Mouse (Mus musculus) stomach, embryonic 16.5 days (tissue): ENCODE results near the gene Tex10. TPM values are rescaled to one million over a fixed set of nuclear protein-coding genes. Genes with fewer than 3 reads are reported as not detected.

Experiments
- ATAC-seq: fragments of 200-750 bp; cut with Nextera tagmentation; 2 replicates; pipeline ENCODE4 v1.8.0; 2017; ENCODE audit warnings: moderate number of reproducible peaks, moderate TSS enrichment; ENCODE audit not compliant: insufficient read depth, low FRiP score
- H3K27ac ChIP-seq: fragments of 300-500 bp; sonication (generic); 2 replicates; pipeline ENCODE4 v1.5.1; 2014; ENCODE audit warnings: low read length
- H3K27me3 ChIP-seq: fragments of 300-500 bp; sonication (generic); 2 replicates; pipeline ENCODE4 v1.6.1; 2014; ENCODE audit warnings: low read length, control low read depth, mixed read lengths; ENCODE audit not compliant: control insufficient read depth, insufficient read depth
- H3K36me3 ChIP-seq: fragments of 300-500 bp; sonication (generic); 2 replicates; pipeline ENCODE4 v1.6.1; 2014; ENCODE audit warnings: low read length; ENCODE audit not compliant: control insufficient read depth, insufficient read depth
- H3K4me1 ChIP-seq: fragments of 300-500 bp; sonication (generic); 2 replicates; pipeline ENCODE4 v1.6.1; 2014; ENCODE audit warnings: low read length, control low read depth, mixed read lengths; ENCODE audit not compliant: control insufficient read depth, insufficient read depth
- H3K4me2 ChIP-seq: fragments of 300-500 bp; sonication (generic); 2 replicates; pipeline ENCODE4 v1.6.1; 2014; ENCODE audit warnings: low read depth, low read length, mixed read lengths
- H3K4me3 ChIP-seq: fragments of 300-500 bp; sonication (generic); replicated peaks from 2 replicates; pipeline ENCODE4 v1.5.1; 2014; ENCODE audit warnings: mild to moderate bottlenecking, low read length
- H3K9ac ChIP-seq: fragments of 300-500 bp; sonication (generic); 2 replicates; pipeline ENCODE4 v1.6.1; 2014; ENCODE audit warnings: low read length
- H3K9me3 ChIP-seq: fragments of 300-500 bp; sonication (generic); replicated peaks from 2 replicates; pipeline ENCODE4 v1.6.1; 2016; ENCODE audit warnings: low read length, control low read depth; ENCODE audit not compliant: control insufficient read depth
- WGBS: fragments of 180-500 bp; shearing (Covaris S2); extraction: QIAGEN DNeasy Blood & Tissue Kit; methylation state at CpG from one replicate; pipeline ENCODE4 v1.1.7; 2014; 5-methylcytosine and 5-hydroxymethylcytosine counted together
- polyA plus RNA-seq: library from polyadenylated mRNA; unstranded; fragments of >200 nt; fragmentation: Nextera tagmentation; extraction: Ambion mirVana; gene quantifications from 2 replicates; pipeline ENCODE4 v1.2.1, GENCODE M21; 2015

The Tex10 gene
- polyA plus RNA-seq: 47.6 and 49.4 TPM in 2 replicates

DNA sequence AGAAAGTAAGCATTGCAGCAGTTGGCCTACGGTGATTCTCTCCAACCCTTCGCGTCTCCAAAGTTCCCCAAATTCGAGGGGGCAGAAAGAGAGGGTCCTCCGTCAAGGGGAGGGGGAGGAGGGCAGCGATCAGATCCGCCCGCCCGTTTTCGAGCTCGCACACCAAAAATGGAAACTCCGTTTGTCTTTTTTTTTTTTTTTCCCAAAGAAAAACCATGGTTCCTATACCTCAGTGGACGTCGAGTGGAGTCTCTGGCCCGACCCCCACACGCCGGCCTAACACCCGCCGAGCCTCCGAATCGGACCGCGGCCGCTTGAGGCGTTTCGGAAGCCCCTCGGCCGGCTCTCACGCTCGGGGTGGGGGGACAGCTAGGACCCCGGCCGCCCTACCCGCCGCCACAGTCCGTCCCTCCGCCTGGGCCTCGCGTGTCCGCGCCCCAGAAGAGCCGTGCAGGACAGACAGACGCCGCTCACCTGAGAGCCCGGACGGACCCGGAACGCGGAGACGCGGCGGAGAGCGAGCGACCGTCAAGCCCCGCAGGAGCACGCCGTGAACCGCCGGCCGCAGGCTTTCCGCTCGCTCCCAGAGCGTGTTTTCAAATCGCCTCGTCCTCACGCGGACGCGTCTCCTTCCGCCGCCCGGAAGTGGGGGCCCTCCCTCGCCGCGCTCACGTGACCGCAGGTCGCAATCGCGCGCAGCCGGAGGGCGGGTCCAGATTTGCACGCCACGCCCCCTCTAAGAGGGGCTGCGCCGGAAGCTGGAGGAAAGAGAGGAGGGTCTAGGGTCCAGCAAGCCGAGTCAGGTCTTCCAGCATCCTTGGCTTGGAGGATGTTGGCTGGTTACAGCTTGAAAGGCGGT lies at the start of gene Tex10:
TSS of gene Tex10 (minus strand) at position 668 of the 859 bp plus-strand sequence.
- no peaks in the 10 kb centered on the region for H3K9me3 ChIP-seq
- peak; percentile 97 for ATAC-seq
- peak within 1 kb of the TSS; percentile 86 for H3K27ac ChIP-seq
- H3K9ac ChIP-seq: peak within 1 kb of the TSS; percentile 97
- peak within 1 kb of the TSS; percentile 98 for H3K4me3 ChIP-seq
- H3K36me3 ChIP-seq: no peaks in the 10 kb centered on the region
- H3K4me2 ChIP-seq: peak within 1 kb of the TSS; percentile 81
- peaks cover 14% of the 10 kb centered on the region for H3K4me1 ChIP-seq
- no peaks in the 10 kb centered on the region for H3K27me3 ChIP-seq
- WGBS: under 1% methylated on average over 89 of the region's 89 CpGs

DNA sequence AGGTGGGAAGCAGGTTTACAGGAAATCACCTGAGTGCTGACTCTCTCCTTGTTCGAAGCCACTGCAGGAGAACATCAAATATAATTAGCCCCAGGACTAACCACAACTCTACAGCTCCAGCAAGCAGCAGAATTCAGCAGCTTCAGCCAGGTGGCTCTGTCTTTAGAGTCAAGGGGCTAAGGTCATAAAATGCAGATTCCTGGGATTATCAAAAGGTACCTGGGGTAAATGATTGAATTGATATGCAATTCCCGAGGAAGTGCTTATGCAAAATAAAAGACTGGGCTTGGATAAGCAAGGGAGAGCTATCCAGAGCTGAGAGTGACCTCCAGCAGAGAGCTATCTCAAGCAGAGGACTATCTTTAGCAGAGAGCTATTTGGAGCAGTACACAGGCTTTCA lies 37.6 kb upstream of the Tex10 start:
- H3K27ac ChIP-seq: no peak overlapping the region
- H3K4me3 ChIP-seq: no peak overlapping the region
- no peaks in the 10 kb centered on the region for H3K36me3 ChIP-seq
- H3K9me3 ChIP-seq: no peaks in the 10 kb centered on the region
- no peak overlapping the region for H3K4me2 ChIP-seq
- H3K27me3 ChIP-seq: no peaks in the 10 kb centered on the region
- no peak overlapping the region for H3K9ac ChIP-seq
- no peak for ATAC-seq
- 54% methylated on average over 2 of the region's 2 CpGs for whole genome bisulfite sequencing
- no peaks in the 10 kb centered on the region for H3K4me1 ChIP-seq

DNA sequence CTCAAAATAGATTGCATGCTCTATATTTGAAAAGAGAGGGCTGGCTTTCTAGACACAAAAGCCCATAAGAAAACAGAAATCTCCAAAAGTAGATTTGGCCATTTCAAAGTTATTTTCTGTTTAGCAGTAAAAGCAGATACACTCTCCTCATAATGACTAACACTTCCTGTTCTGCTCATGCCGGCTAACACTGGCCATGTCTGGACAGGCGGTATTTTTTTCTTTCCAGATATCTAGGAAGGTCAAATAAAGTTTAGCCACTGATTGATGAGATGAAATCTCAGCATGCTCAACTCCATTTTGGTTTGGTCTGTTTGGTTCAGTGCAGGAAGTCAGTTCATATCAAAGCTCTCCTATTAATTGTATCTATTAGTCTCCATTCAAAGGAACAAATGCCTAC lies 19.3 kb upstream of the Tex10 start:
- H3K27me3 ChIP-seq: no peaks in the 10 kb centered on the region
- no peaks in the 10 kb centered on the region for H3K9me3 ChIP-seq
- H3K9ac ChIP-seq: no peak overlapping the region
- no peak for ATAC-seq
- no peak overlapping the region for H3K4me2 ChIP-seq
- 24% methylated on average over 2 of the region's 2 CpGs for WGBS
- peaks cover 3% of the 10 kb centered on the region; the same call in 1 of the 2 replicates for H3K4me1 ChIP-seq
- H3K36me3 ChIP-seq: no peaks in the 10 kb centered on the region
- H3K27ac ChIP-seq: no peak overlapping the region
- H3K4me3 ChIP-seq: no peak overlapping the region

DNA sequence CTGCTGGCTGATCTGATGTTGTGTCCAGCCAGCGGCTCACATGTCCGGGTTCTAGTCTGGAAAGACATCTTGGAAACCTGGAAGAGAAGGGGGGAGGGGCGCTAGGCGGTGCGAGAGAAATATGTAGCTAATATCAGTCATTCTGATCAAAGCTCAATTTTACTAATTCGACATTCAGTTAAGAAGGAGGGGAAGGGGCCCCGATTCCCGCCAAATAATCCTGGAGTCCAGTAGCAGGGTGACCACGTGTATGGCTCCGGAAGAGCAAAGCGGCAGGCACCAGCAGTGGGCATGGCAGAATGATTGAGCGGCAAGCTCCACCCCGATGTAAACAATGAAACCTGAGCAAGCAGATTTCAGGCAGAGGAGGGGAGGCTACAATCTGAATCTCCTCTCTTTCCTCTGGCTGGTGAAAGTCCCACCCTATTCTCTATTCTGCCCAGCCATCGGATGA lies 18.1 kb upstream of the Tex10 start:
- H3K9me3 ChIP-seq: no peaks in the 10 kb centered on the region
- H3K27ac ChIP-seq: no peak overlapping the region
- H3K4me3 ChIP-seq: peak overlapping the region; percentile 42
- H3K4me2 ChIP-seq: peak overlapping the region; percentile 56
- 7% methylated on average over 14 of the region's 14 CpGs for WGBS
- no peaks in the 10 kb centered on the region for H3K36me3 ChIP-seq
- peak; percentile 47; the same call in 1 of the 2 replicates for ATAC-seq
- no peaks in the 10 kb centered on the region for H3K27me3 ChIP-seq
- H3K4me1 ChIP-seq: peaks cover 3% of the 10 kb centered on the region; the same call in 1 of the 2 replicates
- H3K9ac ChIP-seq: 0 out of 2 replicates have a peak overlapping the region, but pooled peaks have one; percentile 46

DNA sequence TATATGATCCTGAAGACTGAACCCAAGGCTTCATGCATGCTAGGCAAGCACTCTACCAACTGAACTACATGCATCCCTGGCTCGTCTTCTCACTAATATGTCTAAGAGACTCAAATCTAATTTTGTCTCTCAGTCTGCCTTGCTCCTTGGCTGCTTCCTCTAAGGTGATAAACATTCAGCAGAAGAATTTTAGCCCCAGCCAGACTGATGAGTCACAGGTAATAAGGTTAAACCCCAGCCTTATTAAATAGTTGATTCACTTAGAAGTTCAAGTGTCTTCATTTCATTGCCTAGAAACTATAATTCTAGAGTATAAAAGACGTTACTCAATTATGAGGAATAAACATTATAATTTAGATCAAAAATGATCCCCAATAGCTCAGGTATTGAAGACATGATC lies 15.7 kb upstream of the Tex10 start:
- no peaks in the 10 kb centered on the region for H3K36me3 ChIP-seq
- no peak overlapping the region for H3K4me3 ChIP-seq
- peaks cover 3% of the 10 kb centered on the region; the same call in 1 of the 2 replicates for H3K4me1 ChIP-seq
- no peaks in the 10 kb centered on the region for H3K27me3 ChIP-seq
- WGBS: 75% methylated on average over 2 of the region's 2 CpGs
- ATAC-seq: no peak
- H3K9me3 ChIP-seq: no peaks in the 10 kb centered on the region
- no peak overlapping the region for H3K9ac ChIP-seq
- H3K4me2 ChIP-seq: no peak overlapping the region
- H3K27ac ChIP-seq: no peak overlapping the region

DNA sequence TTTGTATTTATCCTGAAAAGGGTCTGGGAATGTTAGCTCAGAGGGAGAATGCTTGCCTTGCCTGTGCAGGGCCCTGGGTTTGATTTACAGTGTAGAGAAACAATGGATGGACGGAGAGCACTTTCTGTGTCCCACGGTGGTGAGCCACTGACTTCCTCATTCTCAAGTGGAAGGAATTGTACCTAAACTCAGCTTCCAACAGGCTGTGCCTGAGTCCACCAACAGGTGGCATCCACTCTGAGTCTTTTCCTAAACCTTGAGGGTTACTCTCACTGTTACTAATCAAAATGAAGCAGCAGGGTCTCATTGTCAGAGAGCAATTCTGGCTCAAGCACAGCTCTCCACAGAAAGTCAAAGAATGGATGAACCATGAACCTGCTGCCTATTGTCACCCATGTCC lies 8.0 kb upstream of the Tex10 start:
- Histone ChIP-seq H3K4me3 (no peak overlapping the region), H3K27ac (no peak overlapping the region), H3K9me3 (no peaks in the 10 kb centered on the region), H3K27me3 (no peaks in the 10 kb centered on the region), H3K4me1 (no peaks in the 10 kb centered on the region), H3K4me2 (no peak overlapping the region), H3K36me3 (no peaks in the 10 kb centered on the region), H3K9ac (no peak overlapping the region)
- no peak for ATAC-seq
- WGBS: 30% methylated on average over 2 of the region's 2 CpGs

DNA sequence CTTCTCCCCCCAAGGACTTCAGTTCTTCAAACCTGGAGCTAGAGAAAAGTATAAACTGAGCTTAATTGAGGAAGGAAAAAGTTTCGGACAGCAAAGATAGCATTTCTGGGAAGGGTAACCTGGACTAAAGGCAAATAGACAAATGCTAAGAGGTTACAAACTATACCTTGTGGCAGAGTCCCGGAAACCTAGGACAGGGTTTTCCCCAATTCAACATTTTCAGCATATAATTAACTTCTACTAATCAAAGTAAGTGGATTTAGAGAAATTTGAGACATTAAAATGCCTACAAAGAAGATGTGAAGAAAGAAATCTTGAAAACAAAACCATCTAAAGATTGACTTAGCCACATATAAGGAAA lies 372 bp upstream of the Tex10 start:
- Histone ChIP-seq H3K4me3 (peak overlapping the region; percentile 98), H3K27me3 (no peaks in the 10 kb centered on the region), H3K27ac (peak overlapping the region; percentile 86), H3K4me2 (peak overlapping the region; percentile 81), H3K36me3 (no peaks in the 10 kb centered on the region), H3K4me1 (peaks cover 14% of the 10 kb centered on the region), H3K9ac (peak overlapping the region; percentile 97), H3K9me3 (no peaks in the 10 kb centered on the region)
- no peak for ATAC-seq
- 76% methylated on average over 2 of the region's 2 CpGs for WGBS

DNA sequence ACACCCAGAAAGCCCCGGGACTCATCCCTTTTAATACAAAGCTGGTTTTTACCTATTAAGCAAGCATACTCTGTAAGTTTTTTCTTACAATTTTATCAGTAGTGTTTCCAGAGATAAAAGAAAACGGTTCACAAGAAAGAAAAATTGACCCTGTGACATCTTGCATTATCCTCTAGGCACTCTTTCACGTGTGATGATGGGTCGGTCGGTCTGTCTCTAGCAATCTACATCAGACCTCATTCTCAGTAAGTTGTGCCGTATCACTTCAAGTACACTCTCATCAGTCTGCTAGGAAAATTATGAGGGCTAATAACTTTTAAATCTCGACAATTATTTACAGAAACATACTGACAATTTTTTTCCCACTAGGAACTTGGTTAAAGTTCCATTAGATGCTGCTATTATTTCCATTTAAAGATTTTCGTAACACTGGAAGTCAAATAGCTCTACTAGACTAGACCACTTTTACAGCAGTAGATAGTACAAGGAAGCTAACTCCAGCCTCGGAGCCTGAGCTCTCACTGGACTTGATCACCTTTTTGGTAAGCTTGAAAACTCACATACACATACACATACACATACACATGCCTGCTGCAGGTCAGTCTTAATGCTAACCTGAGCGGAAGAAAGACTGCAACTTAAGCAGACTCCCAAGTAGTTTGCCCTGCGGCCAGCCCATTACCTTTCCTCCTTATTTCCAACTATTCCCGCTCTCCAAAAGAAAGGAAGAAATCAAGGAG lies 1.0 kb downstream of the Tex10 start:
- H3K9me3 ChIP-seq: no peaks in the 10 kb centered on the region
- ATAC-seq: no peak
- peaks cover 3% of the 10 kb centered on the region; the same call in 1 of the 2 replicates for H3K36me3 ChIP-seq
- H3K27ac ChIP-seq: peak overlapping the region; percentile 86
- 7% methylated on average over 12 of the region's 12 CpGs for WGBS
- peaks cover 14% of the 10 kb centered on the region for H3K4me1 ChIP-seq
- peak overlapping the region; percentile 98 for H3K4me3 ChIP-seq
- no peaks in the 10 kb centered on the region for H3K27me3 ChIP-seq
- peak overlapping the region; percentile 97 for H3K9ac ChIP-seq
- peak overlapping the region; percentile 81 for H3K4me2 ChIP-seq

DNA sequence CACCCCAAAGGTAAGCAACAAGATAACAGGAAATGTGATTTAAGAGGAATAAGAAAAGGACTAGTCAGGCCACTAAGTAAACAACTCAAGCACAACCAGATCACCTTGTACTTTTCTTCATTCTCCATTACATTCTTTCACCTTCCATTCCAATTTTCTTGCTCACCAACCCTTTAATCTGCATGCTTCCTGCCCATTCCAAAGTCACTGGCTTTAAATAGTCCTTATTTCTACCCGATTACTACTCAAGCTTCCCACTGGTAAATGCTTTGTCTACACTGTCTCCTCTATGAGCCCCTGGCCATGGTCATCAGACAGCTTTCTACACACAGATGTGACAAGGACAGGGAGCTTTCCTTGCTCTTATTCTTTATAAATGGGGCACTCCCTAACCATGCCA lies 2.3 kb downstream of the Tex10 start:
- H3K27me3 ChIP-seq: no peaks in the 10 kb centered on the region
- no peak for ATAC-seq
- peaks cover 14% of the 10 kb centered on the region for H3K4me1 ChIP-seq
- H3K4me2 ChIP-seq: peak overlapping the region; percentile 81
- peak overlapping the region; percentile 98; the same call in 1 of the 2 replicates for H3K4me3 ChIP-seq
- H3K9me3 ChIP-seq: no peaks in the 10 kb centered on the region
- H3K9ac ChIP-seq: peak overlapping the region; percentile 3; the same call in 1 of the 2 replicates
- peaks cover 3% of the 10 kb centered on the region; the same call in 1 of the 2 replicates for H3K36me3 ChIP-seq
- H3K27ac ChIP-seq: no peak overlapping the region
- 69% methylated on average over 1 of the region's 1 CpGs for WGBS
